Mouse (Mus musculus): Measurements from ENCODE around the gene Gsk3b. TPM values are rescaled to one million over a fixed set of nuclear protein-coding genes. Genes with fewer than 3 reads are reported as not detected.
A peak's percentile ranks its signal among the peaks of the same experiment; 100 is the strongest.
"Not testable (repeated sequence)": the region's sequence is repeated elsewhere in the genome, so short reads cannot be mapped to it uniquely, and the experiment has no call there.

Gsk3b gene
- polyA plus RNA-seq, 1 experiment from 2014 or later: 171 TPM

GRCm38 (mm10) chr16:38117909-38118308 lies 29.1 kb downstream of the Gsk3b start:
- not testable (repeated sequence) for H3K9ac ChIP-seq; H3K36me3 ChIP-seq (replicated peaks; ENCODE audit: control insufficient read depth, insufficient read depth); H3K27ac ChIP-seq; DNase-seq (ENCODE audit: low spot score); H3K9me3 ChIP-seq (ENCODE audit: control insufficient read depth, low read length); H3K4me3 ChIP-seq (replicated peaks; ENCODE audit: low read length); H3K4me1 ChIP-seq (replicated peaks; ENCODE audit: control insufficient read depth, insufficient read depth, low read length); H3K4me2 ChIP-seq (replicated peaks); ATAC-seq (ENCODE audit: low FRiP score); H3K27me3 ChIP-seq (ENCODE audit: control insufficient read depth, insufficient read depth, low read length)
- WGBS: 93% methylated on average over 9 of the region's 9 CpGs

- H3K27me3 ChIP-seq (ENCODE audit: control insufficient read depth, insufficient read depth, low read length): no peaks in the 10 kb centered on the region
- no peak overlapping the region for H3K4me3 ChIP-seq (replicated peaks; ENCODE audit: low read length)
- H3K27ac ChIP-seq: no peak overlapping the region
- no peaks in the 10 kb centered on the region for H3K9me3 ChIP-seq (ENCODE audit: control insufficient read depth, low read length)
- WGBS: 88% methylated on average over 1 of the region's 1 CpGs
- no peak overlapping the region for H3K9ac ChIP-seq
- no peak overlapping the region for H3K4me2 ChIP-seq (replicated peaks)
- peaks cover 10% of the 10 kb centered on the region; the same call in 1 of the 2 replicates for H3K4me1 ChIP-seq (replicated peaks; ENCODE audit: control insufficient read depth, insufficient read depth, low read length)
- no peak for ATAC-seq (ENCODE audit: low FRiP score)
- H3K36me3 ChIP-seq (replicated peaks; ENCODE audit: control insufficient read depth, insufficient read depth): peaks cover 4% of the 10 kb centered on the region; the same call in 1 of the 2 replicates
- DNase-seq (ENCODE audit: low spot score): no peak
Measured at GRCm38 (mm10) chr16:38118723-38119122, 29.9 kb downstream of the Gsk3b start.

DNA sequence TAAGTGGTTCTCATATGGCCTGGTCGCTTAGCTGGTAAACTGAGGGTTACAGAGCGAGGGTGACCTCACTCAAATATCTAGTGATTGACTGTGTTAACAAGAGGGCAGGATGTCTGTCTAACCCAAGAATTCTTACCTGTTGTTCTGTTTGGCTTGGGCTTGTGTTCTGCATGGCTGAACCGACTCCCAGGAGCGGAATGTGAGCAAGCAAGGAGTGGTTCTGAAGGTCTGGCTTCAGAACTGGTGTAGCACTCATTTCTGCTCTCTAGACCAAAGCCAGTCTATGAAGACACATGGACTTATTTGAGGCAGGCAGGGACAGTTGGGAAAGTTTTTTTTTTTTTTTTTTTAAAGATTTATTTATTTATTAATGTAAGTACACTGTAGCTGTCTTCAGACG lies 30.5 kb downstream of the Gsk3b start:
- no peak for ATAC-seq (ENCODE audit: low FRiP score)
- 91% methylated on average over 5 of the region's 5 CpGs for WGBS
- Histone ChIP-seq H3K9ac (no peak overlapping the region), H3K9me3 (ENCODE audit: control insufficient read depth, low read length) (no peaks in the 10 kb centered on the region), H3K4me3 (replicated peaks; ENCODE audit: low read length) (no peak overlapping the region), H3K4me1 (replicated peaks; ENCODE audit: control insufficient read depth, insufficient read depth, low read length) (peaks cover 9% of the 10 kb centered on the region; the same call in 1 of the 2 replicates), H3K36me3 (replicated peaks; ENCODE audit: control insufficient read depth, insufficient read depth) (peaks cover 2% of the 10 kb centered on the region; the same call in 1 of the 2 replicates), H3K27ac (no peak overlapping the region), H3K27me3 (ENCODE audit: control insufficient read depth, insufficient read depth, low read length) (no peaks in the 10 kb centered on the region), H3K4me2 (replicated peaks) (no peak overlapping the region)
- no peak for DNase-seq (ENCODE audit: low spot score)

DNA sequence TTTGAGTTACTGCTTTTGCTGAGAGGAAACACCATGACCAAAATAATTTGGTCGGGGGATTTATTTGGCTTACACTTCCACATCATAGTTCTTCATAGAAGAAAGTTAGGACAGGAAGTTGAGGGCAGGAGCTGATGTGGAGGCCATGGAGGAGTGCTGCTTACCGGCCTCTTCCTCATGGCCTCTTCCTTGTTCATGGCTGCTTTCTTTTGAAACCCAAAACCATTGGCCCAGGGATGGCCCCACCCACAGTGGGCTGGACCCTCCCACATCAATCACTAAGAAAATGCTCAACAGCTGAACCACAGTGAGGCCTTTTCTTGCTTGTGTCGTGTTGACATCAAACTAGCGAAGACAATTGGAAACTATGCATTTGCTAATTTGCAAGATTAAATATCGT lies 40.4 kb downstream of the Gsk3b start:
- ATAC-seq (ENCODE audit: low FRiP score) (no peak), DNase-seq (ENCODE audit: low spot score) (no peak)
- 78% methylated on average over 5 of the region's 5 CpGs for WGBS
- no peak overlapping the region for H3K9ac ChIP-seq
- no peak overlapping the region for H3K4me2 ChIP-seq (replicated peaks)
- no peaks in the 10 kb centered on the region for H3K9me3 ChIP-seq (ENCODE audit: control insufficient read depth, low read length)
- H3K27ac ChIP-seq: no peak overlapping the region
- H3K27me3 ChIP-seq (ENCODE audit: control insufficient read depth, insufficient read depth, low read length): no peaks in the 10 kb centered on the region
- no peak overlapping the region for H3K4me3 ChIP-seq (replicated peaks; ENCODE audit: low read length)
- no peaks in the 10 kb centered on the region for H3K36me3 ChIP-seq (replicated peaks; ENCODE audit: control insufficient read depth, insufficient read depth)
- H3K4me1 ChIP-seq (replicated peaks; ENCODE audit: control insufficient read depth, insufficient read depth, low read length): peaks cover 28% of the 10 kb centered on the region; the same call in 1 of the 2 replicates

GRCm38 (mm10) chr16:38131041-38131440 lies 42.2 kb downstream of the Gsk3b start:
- H3K27me3 ChIP-seq (ENCODE audit: control insufficient read depth, insufficient read depth, low read length): no peaks in the 10 kb centered on the region
- ATAC-seq (ENCODE audit: low FRiP score): no peak
- H3K4me1 ChIP-seq (replicated peaks; ENCODE audit: control insufficient read depth, insufficient read depth, low read length): peaks cover 28% of the 10 kb centered on the region; the same call in 1 of the 2 replicates
- no peak overlapping the region for H3K9ac ChIP-seq
- no peak overlapping the region for H3K27ac ChIP-seq
- H3K36me3 ChIP-seq (replicated peaks; ENCODE audit: control insufficient read depth, insufficient read depth): no peaks in the 10 kb centered on the region
- DNase-seq (ENCODE audit: low spot score): no peak
- 76% methylated on average over 3 of the region's 3 CpGs for WGBS
- no peaks in the 10 kb centered on the region for H3K9me3 ChIP-seq (ENCODE audit: control insufficient read depth, low read length)
- no peak overlapping the region for H3K4me2 ChIP-seq (replicated peaks)
- H3K4me3 ChIP-seq (replicated peaks; ENCODE audit: low read length): no peak overlapping the region

DNA sequence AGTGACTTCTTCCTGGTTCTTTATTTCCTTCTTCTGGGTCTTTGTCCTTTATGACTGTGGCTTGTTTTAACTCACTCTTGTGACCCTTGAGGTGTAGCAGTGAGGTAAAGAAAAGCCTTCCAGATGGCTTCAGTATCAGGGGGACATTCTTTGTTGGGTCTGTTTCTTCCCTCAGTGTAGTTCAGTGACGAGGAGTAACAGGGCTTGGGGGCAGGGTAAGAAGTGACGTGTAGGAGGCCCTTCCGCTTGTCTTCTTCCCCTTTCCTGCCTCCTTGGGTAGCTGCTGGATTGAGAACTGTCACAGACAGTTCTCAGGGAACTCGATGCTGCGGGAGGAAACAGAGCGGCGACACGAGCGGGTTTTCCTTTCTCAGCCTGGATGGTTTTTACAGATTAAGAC lies 43.0 kb downstream of the Gsk3b start:
- WGBS: 40% methylated on average over 9 of the region's 9 CpGs
- DNase-seq (ENCODE audit: low spot score) (no peak), ATAC-seq (ENCODE audit: low FRiP score) (no peak)
- H3K27me3 ChIP-seq (ENCODE audit: control insufficient read depth, insufficient read depth, low read length): no peaks in the 10 kb centered on the region
- H3K4me2 ChIP-seq (replicated peaks): peak overlapping the region; percentile 9; the same call in 1 of the 2 replicates
- 0 out of 2 replicates have a peak overlapping the region, but pooled peaks have one; percentile 8 for H3K9ac ChIP-seq
- H3K36me3 ChIP-seq (replicated peaks; ENCODE audit: control insufficient read depth, insufficient read depth): no peaks in the 10 kb centered on the region
- peaks cover 28% of the 10 kb centered on the region; the same call in 1 of the 2 replicates for H3K4me1 ChIP-seq (replicated peaks; ENCODE audit: control insufficient read depth, insufficient read depth, low read length)
- H3K4me3 ChIP-seq (replicated peaks; ENCODE audit: low read length): no peak overlapping the region
- H3K27ac ChIP-seq: 0 out of 2 replicates have a peak overlapping the region, but pooled peaks have one; percentile 6
- no peaks in the 10 kb centered on the region for H3K9me3 ChIP-seq (ENCODE audit: control insufficient read depth, low read length)

- no peaks in the 10 kb centered on the region for H3K36me3 ChIP-seq (replicated peaks; ENCODE audit: control insufficient read depth, insufficient read depth)
- DNase-seq (ENCODE audit: low spot score) (no peak), ATAC-seq (ENCODE audit: low FRiP score) (no peak)
- H3K9me3 ChIP-seq (ENCODE audit: control insufficient read depth, low read length): no peaks in the 10 kb centered on the region
- H3K4me1 ChIP-seq (replicated peaks; ENCODE audit: control insufficient read depth, insufficient read depth, low read length): peaks cover 30% of the 10 kb centered on the region; the same call in 1 of the 2 replicates
- H3K4me2 ChIP-seq (replicated peaks): peak overlapping the region; percentile 9; the same call in 1 of the 2 replicates
- H3K27ac ChIP-seq: no peak overlapping the region
- no peaks in the 10 kb centered on the region for H3K27me3 ChIP-seq (ENCODE audit: control insufficient read depth, insufficient read depth, low read length)
- H3K9ac ChIP-seq: no peak overlapping the region
- 48% methylated on average over 7 of the region's 7 CpGs for WGBS
- no peak overlapping the region for H3K4me3 ChIP-seq (replicated peaks; ENCODE audit: low read length)
Measured at GRCm38 (mm10) chr16:38132210-38132609, 43.4 kb downstream of the Gsk3b start.

DNA sequence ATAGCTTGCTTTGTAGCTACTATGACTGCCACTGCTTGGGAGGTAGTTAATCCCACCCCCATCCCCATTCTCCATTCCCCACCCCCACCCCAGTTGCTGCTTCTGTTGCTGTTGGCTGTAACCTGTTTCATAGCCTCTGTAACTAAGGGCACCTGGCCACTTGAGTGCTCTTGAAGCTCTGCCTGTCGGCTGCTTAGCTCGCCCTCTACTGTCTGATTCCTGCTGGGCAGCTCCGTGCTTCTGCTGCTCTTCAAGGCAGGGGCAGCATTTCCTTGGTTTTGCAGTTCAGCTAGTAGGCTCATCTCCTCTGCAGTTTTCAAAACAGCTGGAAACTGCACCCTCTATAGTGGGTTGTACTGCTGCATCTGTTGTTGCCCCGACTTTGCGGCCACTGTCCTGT lies 48.5 kb downstream of the Gsk3b start:
- peaks cover 32% of the 10 kb centered on the region; the same call in 1 of the 2 replicates for H3K4me1 ChIP-seq (replicated peaks; ENCODE audit: control insufficient read depth, insufficient read depth, low read length)
- H3K27me3 ChIP-seq (ENCODE audit: control insufficient read depth, insufficient read depth, low read length): no peaks in the 10 kb centered on the region
- H3K4me2 ChIP-seq (replicated peaks): no peak overlapping the region
- H3K27ac ChIP-seq: no peak overlapping the region
- DNase-seq (ENCODE audit: low spot score) (peak; percentile 36), ATAC-seq (ENCODE audit: low FRiP score) (no peak)
- no peaks in the 10 kb centered on the region for H3K36me3 ChIP-seq (replicated peaks; ENCODE audit: control insufficient read depth, insufficient read depth)
- H3K9me3 ChIP-seq (ENCODE audit: control insufficient read depth, low read length): no peaks in the 10 kb centered on the region
- no peak overlapping the region for H3K9ac ChIP-seq
- H3K4me3 ChIP-seq (replicated peaks; ENCODE audit: low read length): no peak overlapping the region
- WGBS: 41% methylated on average over 5 of the region's 5 CpGs

GRCm38 (mm10) chr16:38144898-38145297 lies 56.1 kb downstream of the Gsk3b start:
- WGBS: 89% methylated on average over 4 of the region's 4 CpGs
- DNase-seq (ENCODE audit: low spot score) (no peak), ATAC-seq (ENCODE audit: low FRiP score) (no peak)
- no peak overlapping the region for H3K4me2 ChIP-seq (replicated peaks)
- no peaks in the 10 kb centered on the region for H3K27me3 ChIP-seq (ENCODE audit: control insufficient read depth, insufficient read depth, low read length)
- no peaks in the 10 kb centered on the region for H3K4me1 ChIP-seq (replicated peaks; ENCODE audit: control insufficient read depth, insufficient read depth, low read length)
- no peak overlapping the region for H3K9ac ChIP-seq
- H3K27ac ChIP-seq: no peak overlapping the region
- peaks cover 10% of the 10 kb centered on the region for H3K36me3 ChIP-seq (replicated peaks; ENCODE audit: control insufficient read depth, insufficient read depth)
- no peaks in the 10 kb centered on the region for H3K9me3 ChIP-seq (ENCODE audit: control insufficient read depth, low read length)
- no peak overlapping the region for H3K4me3 ChIP-seq (replicated peaks; ENCODE audit: low read length)

DNA sequence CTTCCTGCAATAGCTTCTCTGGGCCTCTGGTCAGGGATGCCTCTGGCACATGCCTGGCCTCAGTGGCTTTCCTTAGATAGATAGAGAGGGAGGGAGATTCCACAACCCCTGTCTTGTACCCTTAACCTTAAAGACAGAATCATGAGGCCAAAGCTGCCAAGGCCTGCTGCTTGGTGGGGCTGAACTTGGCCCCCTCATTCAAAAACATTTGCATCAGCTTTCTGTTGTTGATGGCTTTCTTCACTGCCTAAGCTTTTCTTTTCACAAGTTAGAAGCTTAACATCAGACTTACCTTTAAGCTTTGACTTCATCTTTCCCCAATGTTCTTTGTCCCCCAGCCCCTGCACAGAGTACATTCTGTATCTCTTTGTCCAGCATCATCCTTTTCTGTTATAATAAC lies 61.8 kb downstream of the Gsk3b start:
- H3K27ac ChIP-seq: no peak overlapping the region
- H3K4me3 ChIP-seq (replicated peaks; ENCODE audit: low read length): no peak overlapping the region
- no peak overlapping the region for H3K9ac ChIP-seq
- no peak overlapping the region for H3K4me2 ChIP-seq (replicated peaks)
- no peaks in the 10 kb centered on the region for H3K27me3 ChIP-seq (ENCODE audit: control insufficient read depth, insufficient read depth, low read length)
- no peaks in the 10 kb centered on the region for H3K9me3 ChIP-seq (ENCODE audit: control insufficient read depth, low read length)
- H3K4me1 ChIP-seq (replicated peaks; ENCODE audit: control insufficient read depth, insufficient read depth, low read length): no peaks in the 10 kb centered on the region
- DNase-seq (ENCODE audit: low spot score) (no peak), ATAC-seq (ENCODE audit: low FRiP score) (no peak)
- H3K36me3 ChIP-seq (replicated peaks; ENCODE audit: control insufficient read depth, insufficient read depth): no peaks in the 10 kb centered on the region
